8 mouse cellular contexts compared by ENCODE assay signal in genomic region chr8:105225272-105225593, GRCm38 (mm10). TPM values are rescaled to one million over a fixed set of nuclear protein-coding genes. Genes with fewer than 3 reads are reported as not detected.
DNase-seq lines count a peak whose midpoint lies in the region; ATAC-seq lines count a peak whose summit lies in the region.

No protein-coding gene starts in this region.

- peak overlapping the region; percentile 91 for H3K27ac ChIP-seq in kidney, embryonic 16.5 days (ENCODE audit: low read length)
- peak overlapping the region; percentile 88 for H3K27ac ChIP-seq in embryonic facial prominence, embryonic 10.5 days (replicated peaks)
- peak overlapping the region; percentile 64 for H3K27ac ChIP-seq in midbrain, embryonic 16.5 days (ENCODE audit: low read length)

- no peak for ATAC-seq in kidney, embryonic 16.5 days (ENCODE audit: low FRiP score, low TSS enrichment)
- peak; percentile 46 for ATAC-seq in inflammation-experienced regulatory T-cells, adult 6 months
- no peak for ATAC-seq in midbrain, embryonic 16.5 days

- no peak for DNase-seq in kidney, adult 18-20 months
- no peak for DNase-seq in embryonic facial prominence, embryonic 10.5 days (ENCODE audit: low spot score)
- DNase-seq in right cerebral cortex, postnatal 4 days: no peak
- no peak for DNase-seq in right cerebral cortex, postnatal 25 days
- no peak for DNase-seq in embryo, embryonic 10 days (ENCODE audit: low spot score)

- WGBS in kidney, embryonic 16.5 days: under 1% methylated on average over 25 of the region's 27 CpGs
- WGBS in embryonic facial prominence, embryonic 10.5 days: 0% methylated on average over 27 of the region's 27 CpGs
- WGBS in midbrain, embryonic 16.5 days: under 1% methylated on average over 24 of the region's 27 CpGs

- H3K4me2 ChIP-seq in kidney, embryonic 16.5 days (replicated peaks; ENCODE audit: low read depth, low read length): peak overlapping the region; percentile 74
- H3K4me2 ChIP-seq in midbrain, embryonic 16.5 days (ENCODE audit: low read length): peak overlapping the region; percentile 78

- H3K4me3 ChIP-seq in kidney, embryonic 16.5 days (ENCODE audit: low read length): peak overlapping the region; percentile 99
- H3K4me3 ChIP-seq in embryonic facial prominence, embryonic 10.5 days: peak overlapping the region; percentile 94
- peak overlapping the region; percentile 64 for H3K4me3 ChIP-seq in midbrain, embryonic 16.5 days (ENCODE audit: low read depth, low read length)

- peak overlapping the region; percentile 93 for H3K9ac ChIP-seq in kidney, embryonic 16.5 days (replicated peaks; ENCODE audit: low read length)
- peak overlapping the region; percentile 76 for H3K9ac ChIP-seq in midbrain, embryonic 16.5 days (ENCODE audit: low read depth, low read length)

- no peaks in the 10 kb centered on the region for H3K9me3 ChIP-seq in kidney, embryonic 16.5 days (ENCODE audit: low read length)
- H3K9me3 ChIP-seq in embryonic facial prominence, embryonic 10.5 days: no peaks in the 10 kb centered on the region
- H3K9me3 ChIP-seq in midbrain, embryonic 16.5 days (replicated peaks; ENCODE audit: control insufficient read depth, low read length, poor library complexity, severe bottlenecking): no peaks in the 10 kb centered on the region

- H3K36me3 ChIP-seq in kidney, embryonic 16.5 days (ENCODE audit: insufficient read depth, low read length): no peaks in the 10 kb centered on the region
- H3K36me3 ChIP-seq in embryonic facial prominence, embryonic 10.5 days (replicated peaks): no peaks in the 10 kb centered on the region
- no peaks in the 10 kb centered on the region for H3K36me3 ChIP-seq in midbrain, embryonic 16.5 days (ENCODE audit: control insufficient read depth, insufficient read depth, low read length)

- H3K27me3 ChIP-seq in kidney, embryonic 16.5 days (ENCODE audit: insufficient read depth, low read length): no peaks in the 10 kb centered on the region
- H3K27me3 ChIP-seq in embryonic facial prominence, embryonic 10.5 days (replicated peaks; ENCODE audit: low read depth, poor library complexity, severe bottlenecking): no peaks in the 10 kb centered on the region
- no peaks in the 10 kb centered on the region for H3K27me3 ChIP-seq in midbrain, embryonic 16.5 days (ENCODE audit: control insufficient read depth, insufficient read depth, low read depth, low read length)

- peaks cover 17% of the 10 kb centered on the region for H3K4me1 ChIP-seq in kidney, embryonic 16.5 days (ENCODE audit: insufficient read depth, low read length)
- peaks cover 22% of the 10 kb centered on the region for H3K4me1 ChIP-seq in embryonic facial prominence, embryonic 10.5 days
- peaks cover 14% of the 10 kb centered on the region for H3K4me1 ChIP-seq in midbrain, embryonic 16.5 days (ENCODE audit: control insufficient read depth, insufficient read depth, low read length)

RNA-seq across cellular contexts. Expression of gene D230025D16Rik, which starts 0.3 kb away (rescaled TPM):
- polyA plus RNA-seq in kidney, embryonic 16.5 days (2015; fragmentation: Nextera tagmentation; extraction: Ambion mirVana): 26.9 and 27.6 TPM in 2 replicates
- polyA plus RNA-seq in embryonic facial prominence, embryonic 10.5 days (2016; fragmentation: Nextera tagmentation; extraction: Ambion mirVana): 25.9 and 27.1 TPM in 2 replicates
- 10 to 100 TPM; 11.1 to 14.6 (median 12.1) TPM for polyA plus RNA-seq in inflammation-experienced regulatory T-cells, adult 6 months (2017; shearing (Covaris generic))
- polyA plus RNA-seq in midbrain, embryonic 16.5 days (2015; fragmentation: Nextera tagmentation; extraction: Ambion mirVana): 34.6 and 37.5 TPM in 2 replicates

RNA-seq across cellular contexts. Expression of gene B3gnt9, which starts 29.7 kb away (rescaled TPM):
- 10.2 and 11.9 TPM in 2 replicates for polyA plus RNA-seq in kidney, embryonic 16.5 days (2015; fragmentation: Nextera tagmentation; extraction: Ambion mirVana)
- polyA plus RNA-seq in embryonic facial prominence, embryonic 10.5 days (2016; fragmentation: Nextera tagmentation; extraction: Ambion mirVana): 1.6 and 1.7 TPM in 2 replicates
- under 1 TPM; 0.51 to 0.97 (median 0.87) TPM for polyA plus RNA-seq in inflammation-experienced regulatory T-cells, adult 6 months (2017; shearing (Covaris generic))
- polyA plus RNA-seq in midbrain, embryonic 16.5 days (2015; fragmentation: Nextera tagmentation; extraction: Ambion mirVana): 5.8 and 8.9 TPM in 2 replicates

RNA-seq across cellular contexts. Expression of gene Tradd, which starts 39.2 kb away (rescaled TPM):
- 23.4 and 26.3 TPM in 2 replicates for polyA plus RNA-seq in kidney, embryonic 16.5 days (2015; fragmentation: Nextera tagmentation; extraction: Ambion mirVana)
- 14.6 and 16.7 TPM in 2 replicates for polyA plus RNA-seq in embryonic facial prominence, embryonic 10.5 days (2016; fragmentation: Nextera tagmentation; extraction: Ambion mirVana)
- 10 to 100 TPM; 54.1 to 78.8 (median 58.2) TPM for polyA plus RNA-seq in inflammation-experienced regulatory T-cells, adult 6 months (2017; shearing (Covaris generic))
- 12.8 and 14.0 TPM in 2 replicates for polyA plus RNA-seq in midbrain, embryonic 16.5 days (2015; fragmentation: Nextera tagmentation; extraction: Ambion mirVana)

RNA-seq across cellular contexts. Expression of gene Fbxl8, which starts 39.2 kb away (rescaled TPM):
- 3.0 and 3.1 TPM in 2 replicates for polyA plus RNA-seq in kidney, embryonic 16.5 days (2015; fragmentation: Nextera tagmentation; extraction: Ambion mirVana)
- 0.63 and 0.92 TPM in 2 replicates for polyA plus RNA-seq in embryonic facial prominence, embryonic 10.5 days (2016; fragmentation: Nextera tagmentation; extraction: Ambion mirVana)
- polyA plus RNA-seq in inflammation-experienced regulatory T-cells, adult 6 months (2017; shearing (Covaris generic)): 10 to 100 TPM; 18.5 to 24.7 (median 18.5) TPM
- 0.82 and 1.1 TPM in 2 replicates for polyA plus RNA-seq in midbrain, embryonic 16.5 days (2015; fragmentation: Nextera tagmentation; extraction: Ambion mirVana)

RNA-seq across cellular contexts. Expression of gene Hsf4, which starts 44.4 kb away (rescaled TPM):
- polyA plus RNA-seq in kidney, embryonic 16.5 days (2015; fragmentation: Nextera tagmentation; extraction: Ambion mirVana): 0.14 and 0.16 TPM in 2 replicates
- polyA plus RNA-seq in embryonic facial prominence, embryonic 10.5 days (2016; fragmentation: Nextera tagmentation; extraction: Ambion mirVana): 0.21 TPM in 1 of 2 replicates, not detected in the other
- polyA plus RNA-seq in inflammation-experienced regulatory T-cells, adult 6 months (2017; shearing (Covaris generic)): under 1 TPM in 1 of 3 experiments, not detected in 2; 0.34 TPM
- polyA plus RNA-seq in midbrain, embryonic 16.5 days (2015; fragmentation: Nextera tagmentation; extraction: Ambion mirVana): 0.35 and 0.40 TPM in 2 replicates
